Mouse (Mus musculus): ENCODE results near the gene Abcc5. TPM values are rescaled to one million over a fixed set of nuclear protein-coding genes. Genes with fewer than 3 reads are reported as not detected.

Gene Abcc5
- polyA plus RNA-seq, 1 experiment from 2014 or later: 9.0 TPM

DNA sequence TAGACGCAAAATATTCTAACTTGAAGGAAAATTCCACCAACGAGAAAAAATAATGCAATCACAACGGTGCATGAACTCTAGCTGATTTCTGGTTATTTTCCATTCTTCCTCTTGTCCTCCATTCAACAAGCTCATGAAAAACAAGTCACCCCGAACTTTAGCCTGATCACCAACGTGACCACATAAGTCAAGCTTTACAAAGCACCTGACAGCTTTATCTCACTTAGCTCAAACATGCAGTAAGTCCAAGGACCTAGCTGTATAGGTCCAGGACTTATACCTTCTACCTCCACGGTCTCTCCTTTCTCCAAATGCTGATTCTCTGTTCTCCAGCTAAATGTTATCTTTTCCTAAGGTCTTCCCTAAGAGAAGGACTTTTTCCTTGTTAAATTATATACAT, 10.4 kb downstream of the Abcc5 start:
- no peak for ATAC-seq
- peaks cover 11% of the 10 kb centered on the region for H3K4me1 ChIP-seq (ENCODE audit: insufficient read depth)
- no peak for DNase-seq
- H3K27ac ChIP-seq (ENCODE audit: low read depth): no peak overlapping the region
- no peak overlapping the region for H3K4me3 ChIP-seq (ENCODE audit: low read depth, low read length)
- no peak overlapping the region for H3K9ac ChIP-seq (replicated peaks)
- peaks cover 3% of the 10 kb centered on the region; the same call in 1 of the 2 replicates for H3K36me3 ChIP-seq (replicated peaks; ENCODE audit: insufficient read depth, low read length)
- H3K9me3 ChIP-seq (ENCODE audit: low read length): no peaks in the 10 kb centered on the region
- TF ChIP-seq CTCF (IDR thresholded peaks at IDR 0.05; ENCODE audit: low read depth) (no peak), EP300 (IDR thresholded peaks at IDR 0.05; ENCODE audit: low read depth) (no peak)
- no peaks in the 10 kb centered on the region for H3K27me3 ChIP-seq (ENCODE audit: insufficient read depth, low read length)
- H3K4me2 ChIP-seq (ENCODE audit: low read depth, low read length): no peak overlapping the region
- WGBS (ENCODE audit: insufficient replicate concordance): 68% methylated on average over 6 of the region's 6 CpGs

DNA sequence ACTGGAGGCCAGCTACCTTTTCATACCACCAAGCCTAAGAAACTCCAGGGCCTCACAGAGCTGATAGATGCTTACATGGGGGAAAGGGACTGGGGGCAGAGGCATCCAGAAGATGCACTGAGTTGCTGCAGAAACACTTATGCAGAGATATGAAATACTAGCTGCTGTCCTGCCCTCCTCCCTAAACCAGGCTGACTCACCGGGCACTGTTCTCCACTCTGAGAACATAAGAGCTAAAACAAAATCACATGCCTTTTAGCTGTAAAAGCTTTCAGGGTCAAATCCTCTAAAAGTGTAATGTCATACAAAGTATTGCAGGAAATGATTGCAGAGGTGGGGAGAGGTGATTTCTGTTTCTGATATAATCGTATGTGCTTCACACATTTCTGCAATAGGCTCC, 11.0 kb downstream of the Abcc5 start:
- Histone ChIP-seq H3K9me3 (ENCODE audit: low read length) (no peaks in the 10 kb centered on the region), H3K9ac (replicated peaks) (no peak overlapping the region), H3K4me1 (ENCODE audit: insufficient read depth) (peaks cover 11% of the 10 kb centered on the region), H3K27ac (ENCODE audit: low read depth) (no peak overlapping the region), H3K36me3 (replicated peaks; ENCODE audit: insufficient read depth, low read length) (peaks cover 3% of the 10 kb centered on the region; the same call in 1 of the 2 replicates), H3K27me3 (ENCODE audit: insufficient read depth, low read length) (no peaks in the 10 kb centered on the region), H3K4me3 (ENCODE audit: low read depth, low read length) (no peak overlapping the region), H3K4me2 (ENCODE audit: low read depth, low read length) (no peak overlapping the region)
- DNase-seq: no peak
- TF ChIP-seq EP300 (IDR thresholded peaks at IDR 0.05; ENCODE audit: low read depth) (no peak), CTCF (IDR thresholded peaks at IDR 0.05; ENCODE audit: low read depth) (no peak)
- no peak for ATAC-seq
- 75% methylated on average over 2 of the region's 2 CpGs for WGBS (ENCODE audit: insufficient replicate concordance)

DNA sequence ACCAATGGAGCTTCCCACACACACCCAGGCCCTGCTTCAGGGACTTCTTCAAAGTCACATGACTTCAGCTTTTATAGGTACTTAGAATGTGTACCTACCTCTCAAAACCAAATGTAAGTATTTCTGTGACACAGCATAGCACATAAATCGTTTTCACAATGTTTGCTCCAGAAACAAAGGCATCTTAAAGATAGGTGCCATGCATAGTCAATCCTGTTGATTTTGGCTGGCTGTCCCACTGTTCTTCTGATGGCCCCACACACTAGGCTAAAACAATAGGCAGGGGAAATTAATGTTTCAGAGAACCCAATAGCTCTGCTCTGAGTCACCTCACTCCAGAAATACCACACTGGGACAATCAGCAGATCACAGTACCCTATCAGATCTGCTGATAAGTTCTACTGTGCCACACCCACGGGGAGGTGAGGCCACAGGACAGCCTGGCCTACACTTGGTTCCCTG, 12.3 kb downstream of the Abcc5 start:
- no peaks in the 10 kb centered on the region for H3K27me3 ChIP-seq (ENCODE audit: insufficient read depth, low read length)
- no peak for DNase-seq
- no peaks in the 10 kb centered on the region for H3K9me3 ChIP-seq (ENCODE audit: low read length)
- ATAC-seq: no peak
- TF ChIP-seq CTCF (IDR thresholded peaks at IDR 0.05; ENCODE audit: low read depth): no peak
- TF ChIP-seq EP300 (IDR thresholded peaks at IDR 0.05; ENCODE audit: low read depth): no peak
- H3K27ac ChIP-seq (ENCODE audit: low read depth): no peak overlapping the region
- WGBS (ENCODE audit: insufficient replicate concordance): 48% methylated on average over 2 of the region's 2 CpGs
- H3K4me2 ChIP-seq (ENCODE audit: low read depth, low read length): no peak overlapping the region
- H3K36me3 ChIP-seq (replicated peaks; ENCODE audit: insufficient read depth, low read length): peaks cover 2% of the 10 kb centered on the region; the same call in 1 of the 2 replicates
- peaks cover 11% of the 10 kb centered on the region for H3K4me1 ChIP-seq (ENCODE audit: insufficient read depth)
- H3K4me3 ChIP-seq (ENCODE audit: low read depth, low read length): no peak overlapping the region
- H3K9ac ChIP-seq (replicated peaks): no peak overlapping the region

DNA sequence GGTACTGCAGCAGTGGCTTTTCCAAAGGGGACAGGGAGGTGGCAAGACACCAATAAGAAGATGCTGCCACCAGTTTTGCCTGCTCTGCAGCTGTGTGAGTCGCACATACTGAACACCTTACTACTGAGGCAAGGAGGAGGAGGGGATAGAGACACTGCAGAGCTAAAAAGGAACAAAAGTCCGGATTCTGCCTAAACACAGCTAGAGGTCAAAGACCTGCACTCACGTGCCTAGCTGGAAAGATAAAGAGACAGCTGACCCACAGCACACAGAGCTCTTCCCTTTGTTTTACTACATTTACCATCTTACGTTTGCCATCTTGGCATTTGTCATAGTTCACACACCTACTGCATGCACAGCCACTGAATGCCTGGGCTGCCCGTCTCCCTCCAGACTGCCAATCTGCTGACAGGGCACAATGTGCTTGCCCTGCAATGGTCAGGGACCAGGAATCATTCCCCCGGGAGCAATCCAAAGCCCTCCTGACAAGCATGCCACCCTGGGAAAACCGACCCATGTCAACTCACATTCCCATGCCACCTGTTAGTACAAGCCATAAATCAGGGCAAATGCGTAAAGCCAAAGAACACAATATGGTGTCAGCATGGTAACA, 14.1 kb downstream of the Abcc5 start:
- WGBS (ENCODE audit: insufficient replicate concordance): 64% methylated on average over 8 of the region's 8 CpGs
- Histone ChIP-seq H3K27me3 (ENCODE audit: insufficient read depth, low read length) (no peaks in the 10 kb centered on the region), H3K4me2 (ENCODE audit: low read depth, low read length) (no peak overlapping the region), H3K27ac (ENCODE audit: low read depth) (no peak overlapping the region), H3K36me3 (replicated peaks; ENCODE audit: insufficient read depth, low read length) (no peaks in the 10 kb centered on the region; the same call in 1 of the 2 replicates), H3K9me3 (ENCODE audit: low read length) (no peaks in the 10 kb centered on the region), H3K9ac (replicated peaks) (no peak overlapping the region), H3K4me1 (ENCODE audit: insufficient read depth) (peaks cover 11% of the 10 kb centered on the region), H3K4me3 (ENCODE audit: low read depth, low read length) (no peak overlapping the region)
- no peak for DNase-seq
- TF ChIP-seq CTCF (IDR thresholded peaks at IDR 0.05; ENCODE audit: low read depth) (no peak), EP300 (IDR thresholded peaks at IDR 0.05; ENCODE audit: low read depth) (no peak)
- peak; percentile 64 for ATAC-seq

DNA sequence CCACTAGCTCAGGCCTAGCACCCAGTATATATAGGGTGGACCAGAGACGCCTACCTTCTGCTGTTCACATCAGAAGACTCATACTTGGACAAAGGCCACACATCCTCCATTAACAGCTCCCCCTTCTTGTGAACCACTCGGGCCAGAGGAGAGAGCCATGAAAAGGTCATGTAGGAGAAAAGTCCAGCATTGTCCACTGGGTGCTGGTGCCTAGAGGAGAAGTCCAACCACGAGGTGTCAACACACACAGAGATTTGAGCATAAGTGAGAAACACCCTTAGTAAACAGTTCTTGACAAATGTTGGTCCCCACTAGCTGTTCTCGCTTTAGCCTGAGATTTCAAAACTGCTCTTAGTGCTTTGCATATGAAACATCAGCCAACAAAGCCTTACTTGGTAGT, 20.9 kb downstream of the Abcc5 start:
- TF ChIP-seq EP300 (IDR thresholded peaks at IDR 0.05; ENCODE audit: low read depth) (no peak), CTCF (IDR thresholded peaks at IDR 0.05; ENCODE audit: low read depth) (no peak)
- no peak overlapping the region for H3K9ac ChIP-seq (replicated peaks)
- no peaks in the 10 kb centered on the region for H3K9me3 ChIP-seq (ENCODE audit: low read length)
- H3K4me3 ChIP-seq (ENCODE audit: low read depth, low read length): no peak overlapping the region
- H3K27ac ChIP-seq (ENCODE audit: low read depth): no peak overlapping the region
- ATAC-seq (no peak), DNase-seq (no peak)
- H3K36me3 ChIP-seq (replicated peaks; ENCODE audit: insufficient read depth, low read length): peaks cover 9% of the 10 kb centered on the region
- 64% methylated on average over 4 of the region's 4 CpGs for WGBS (ENCODE audit: insufficient replicate concordance)
- H3K27me3 ChIP-seq (ENCODE audit: insufficient read depth, low read length): no peaks in the 10 kb centered on the region
- H3K4me1 ChIP-seq (ENCODE audit: insufficient read depth): no peaks in the 10 kb centered on the region; the same call in 1 of the 2 replicates
- no peak overlapping the region for H3K4me2 ChIP-seq (ENCODE audit: low read depth, low read length)

DNA sequence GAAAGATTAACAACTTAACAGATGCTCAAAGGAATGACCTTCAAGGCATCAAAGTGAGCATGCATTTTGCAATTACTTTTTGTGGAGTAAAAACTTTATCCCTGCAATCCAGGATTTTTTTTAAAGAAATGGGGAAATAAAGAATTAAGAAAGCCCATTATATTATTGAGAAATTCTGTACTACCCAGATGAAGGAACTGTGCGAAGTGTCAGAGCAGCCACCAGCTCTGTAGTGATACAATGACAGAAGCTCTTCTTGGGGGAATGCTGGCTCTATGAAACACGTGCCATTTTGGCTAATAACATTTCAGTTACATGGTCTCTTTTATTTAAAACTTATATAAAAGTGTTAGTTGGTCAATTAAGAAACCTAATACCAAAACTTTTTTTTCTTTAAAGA, 22.9 kb downstream of the Abcc5 start:
- H3K9ac ChIP-seq (replicated peaks): no peak overlapping the region
- no peak overlapping the region for H3K4me2 ChIP-seq (ENCODE audit: low read depth, low read length)
- H3K4me1 ChIP-seq (ENCODE audit: insufficient read depth): no peaks in the 10 kb centered on the region
- no peaks in the 10 kb centered on the region for H3K9me3 ChIP-seq (ENCODE audit: low read length)
- no peak for DNase-seq
- TF ChIP-seq CTCF (IDR thresholded peaks at IDR 0.05; ENCODE audit: low read depth): no peak
- WGBS (ENCODE audit: insufficient replicate concordance): 70% methylated on average over 2 of the region's 2 CpGs
- peaks cover 9% of the 10 kb centered on the region for H3K36me3 ChIP-seq (replicated peaks; ENCODE audit: insufficient read depth, low read length)
- ATAC-seq: no peak
- H3K4me3 ChIP-seq (ENCODE audit: low read depth, low read length): no peak overlapping the region
- no peak overlapping the region for H3K27ac ChIP-seq (ENCODE audit: low read depth)
- no peaks in the 10 kb centered on the region for H3K27me3 ChIP-seq (ENCODE audit: insufficient read depth, low read length)

Data from liver, postnatal 0 days (tissue).